Mouse (Mus musculus): Measurements from ENCODE around the gene Mreg.

The Mreg gene

GRCm38 (mm10) chr1:72226887-72227481, 14.9 kb upstream of the Mreg start:
- DNase-seq = no peak

- peak; percentile 29 to 30 for DNase-seq
Measured at GRCm38 (mm10) chr1:72226172-72226886, 14.2 kb upstream of the Mreg start.

GRCm38 (mm10) chr1:72225720-72226171, 13.6 kb upstream of the Mreg start:
- DNase-seq = peak; percentile 81 to 92

GRCm38 (mm10) chr1:72225054-72225718, 13.1 kb upstream of the Mreg start:
- no peak for DNase-seq

GRCm38 (mm10) chr1:72220008-72220407, 7.9 kb upstream of the Mreg start:
- DNase-seq = peak in 1 of 2 experiments; percentile 40

GRCm38 (mm10) chr1:72219116-72219515, 7.0 kb upstream of the Mreg start:
- DNase-seq = no peak

- no peak for DNase-seq
Measured at GRCm38 (mm10) chr1:72218626-72219025, 6.5 kb upstream of the Mreg start.

- no peak for DNase-seq
Measured at GRCm38 (mm10) chr1:72216761-72217160, 4.7 kb upstream of the Mreg start.

GRCm38 (mm10) chr1:72215174-72215573, 3.1 kb upstream of the Mreg start:
- no peak for DNase-seq

- no peak for DNase-seq
Measured at GRCm38 (mm10) chr1:72214470-72214961, 2.4 kb upstream of the Mreg start.

- no peak for DNase-seq
Measured at GRCm38 (mm10) chr1:72213954-72214353, 1.8 kb upstream of the Mreg start.

GRCm38 (mm10) chr1:72210803-72211679, 1.1 kb downstream of the Mreg start:
- peak in 1 of 2 experiments; percentile 42 for DNase-seq

- peak in 1 of 2 experiments; percentile 34 for DNase-seq
Measured at GRCm38 (mm10) chr1:72208095-72208494, 4.0 kb downstream of the Mreg start.

GRCm38 (mm10) chr1:72205113-72205512, 7.0 kb downstream of the Mreg start:
- no peak for DNase-seq

- no peak for DNase-seq
Measured at GRCm38 (mm10) chr1:72203204-72203603, 8.9 kb downstream of the Mreg start.

- no peak for DNase-seq
Measured at GRCm38 (mm10) chr1:72202705-72203104, 9.4 kb downstream of the Mreg start.

- no peak for DNase-seq
Measured at GRCm38 (mm10) chr1:72202068-72202467, 10.0 kb downstream of the Mreg start.

- DNase-seq = no peak
Measured at GRCm38 (mm10) chr1:72201126-72201525, 11.0 kb downstream of the Mreg start.

- DNase-seq = no peak
Measured at GRCm38 (mm10) chr1:72198142-72198806, 13.8 kb downstream of the Mreg start.

- no peak for DNase-seq
Measured at GRCm38 (mm10) chr1:72196626-72197359, 15.3 kb downstream of the Mreg start.

- DNase-seq = no peak
Measured at GRCm38 (mm10) chr1:72196123-72196522, 16.0 kb downstream of the Mreg start.
